Mouse (Mus musculus) stomach, postnatal 0 days (tissue): ENCODE results near the gene Pacsin3.

ENCODE experiments used
- CTCF ChIP-seq: IDR thresholded peaks from 2 replicates; pipeline ENCODE4 v1.5.1; 2016; ENCODE audit warnings: antibody characterized with exemption, low read depth, mild to moderate bottlenecking, moderate library complexity
- EP300 ChIP-seq: optimal IDR thresholded peaks from 2 replicates; pipeline ENCODE3; 2016; ENCODE audit warnings: antibody characterized with exemption

DNA sequence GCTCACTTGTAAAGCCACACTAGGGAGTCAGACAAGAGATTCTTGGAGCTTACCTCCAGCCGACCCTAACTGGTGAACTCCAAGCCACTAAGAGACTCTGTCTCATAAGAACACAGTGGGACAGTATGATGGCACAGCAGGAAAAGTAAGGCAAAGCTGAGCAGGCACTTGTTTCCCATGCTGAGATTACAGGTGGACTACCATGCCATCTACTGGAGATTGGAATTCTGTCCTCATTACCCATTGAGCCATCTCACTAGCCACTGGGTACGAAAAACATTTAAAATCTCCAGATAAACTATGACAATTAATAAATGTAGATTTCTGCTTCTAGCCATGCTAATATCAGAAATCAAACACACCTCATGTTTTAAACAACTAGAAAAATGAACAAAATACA, 32.1 kb upstream of the Pacsin3 start:
- TF ChIP-seq CTCF (peak; percentile 39), EP300 (no peak)
